Mouse (Mus musculus) C2C12 (cell line): ENCODE measurements around the gene Nr1d1. TPM values are rescaled to one million over a fixed set of nuclear protein-coding genes. Genes with fewer than 3 reads are reported as not detected.
A peak's percentile ranks its signal among the peaks of the same experiment; 100 is the strongest.

Source experiments
- H3K27me3 ChIP-seq: one replicate; pipeline ENCODE4 v1.6.1; 2011; ENCODE audit not compliant: control insufficient read depth, insufficient read depth, insufficient read length
- H3K36me3 ChIP-seq: one replicate; pipeline ENCODE4 v1.6.1; 2011; ENCODE audit not compliant: control insufficient read depth, insufficient read depth
- H3K4me3 ChIP-seq: one replicate; pipeline ENCODE4 v1.5.1; 2011; ENCODE audit warnings: mild to moderate bottlenecking, control low read depth; ENCODE audit not compliant: poor library complexity, insufficient read depth, severe bottlenecking
- H3K79me2 ChIP-seq: one replicate; pipeline ENCODE4 v1.6.1; 2011; ENCODE audit not compliant: control insufficient read depth, insufficient read depth
- H3K79me3 ChIP-seq: one replicate; pipeline ENCODE4 v1.6.1; 2011; ENCODE audit warnings: low read depth, control low read depth
- H3ac ChIP-seq: one replicate; pipeline ENCODE3; 2011; ENCODE audit warnings: low read depth; ENCODE audit not compliant: control insufficient read depth, insufficient read length
- CEBPB ChIP-seq: IDR thresholded peaks from one replicate; pipeline ENCODE4 v1.6.1; 2011; ENCODE audit warnings: low read depth, mild to moderate bottlenecking, control low read depth, moderate library complexity
- CTCF ChIP-seq: IDR thresholded peaks from one replicate; pipeline ENCODE4 v1.5.1; 2011; ENCODE audit not compliant: control insufficient read depth, insufficient read depth, insufficient read length
- FOSL1 ChIP-seq: IDR thresholded peaks from one replicate; pipeline ENCODE4 v1.8.0; 2011; ENCODE audit warnings: mild to moderate bottlenecking, low read length; ENCODE audit not compliant: poor library complexity, insufficient read depth, severe bottlenecking
- MAX ChIP-seq: IDR thresholded peaks from one replicate; pipeline ENCODE4 v1.6.1; 2011; ENCODE audit warnings: mild to moderate bottlenecking, control low read depth
- MYOD1 ChIP-seq: IDR thresholded peaks from one replicate; pipeline ENCODE4 v1.6.1; 2011; ENCODE audit warnings: low read depth; ENCODE audit not compliant: control insufficient read depth, insufficient read length
- MYOG ChIP-seq: IDR thresholded peaks from one replicate; pipeline ENCODE4 v1.6.1; 2011; ENCODE audit not compliant: control insufficient read depth, insufficient read length; ENCODE audit errors: extremely low read depth
- USF1 ChIP-seq: IDR thresholded peaks from one replicate; pipeline ENCODE4 v1.6.1; 2011; ENCODE audit warnings: low read depth, mild to moderate bottlenecking, control low read depth, moderate library complexity
- polyA plus RNA-seq: library from polyadenylated mRNA; unstranded; fragments of >200 nt; fragmentation: generic; extraction: Trizol; gene quantifications from one replicate; pipeline ENCODE4 v1.2.1, GENCODE M21; 2012; ENCODE audit warnings: missing spikeins

Nr1d1 gene
- polyA plus RNA-seq, 1 experiment = 22.3 TPM

GRCm38 (mm10) chr11:98775348-98776051 lies 367 bp upstream of the Nr1d1 start:
- peaks cover 15% of the 10 kb centered on the region for H3K36me3 ChIP-seq
- H3ac ChIP-seq = no peak overlapping the region
- H3K4me3 ChIP-seq = peak overlapping the region; percentile 62
- peaks cover 40% of the 10 kb centered on the region for H3K79me2 ChIP-seq
- TF ChIP-seq CEBPB (no peak), USF1 (peak; percentile 84), MAX (peak; percentile 98), MYOD1 (no peak), MYOG (no peak), FOSL1 (peak; percentile 90), CTCF (no peak)
- H3K79me3 ChIP-seq = peaks cover 12% of the 10 kb centered on the region
- no peaks in the 10 kb centered on the region for H3K27me3 ChIP-seq

- H3K79me2 ChIP-seq = peaks cover 40% of the 10 kb centered on the region
- H3K36me3 ChIP-seq = peaks cover 32% of the 10 kb centered on the region
- TF ChIP-seq MYOG = no peak
- peak; percentile 67 for TF ChIP-seq USF1
- no peak for TF ChIP-seq CTCF
- TF ChIP-seq CEBPB = no peak
- TF ChIP-seq MAX = peak; percentile 95
- TF ChIP-seq MYOD1 = no peak
- TF ChIP-seq FOSL1 = peak; percentile 49
- peak overlapping the region; percentile 62 for H3K4me3 ChIP-seq
- H3K79me3 ChIP-seq = peaks cover 12% of the 10 kb centered on the region
- peak overlapping the region; percentile 69 for H3ac ChIP-seq
- no peaks in the 10 kb centered on the region for H3K27me3 ChIP-seq
Observed at GRCm38 (mm10) chr11:98773635-98774295, 1.4 kb downstream of the Nr1d1 start.

GRCm38 (mm10) chr11:98772667-98773171 lies 2.4 kb downstream of the Nr1d1 start:
- peaks cover 41% of the 10 kb centered on the region for H3K36me3 ChIP-seq

GRCm38 (mm10) chr11:98771844-98772525 lies 3.1 kb downstream of the Nr1d1 start:
- Histone ChIP-seq H3K79me3 (peaks cover 12% of the 10 kb centered on the region), H3ac (no peak overlapping the region), H3K27me3 (no peaks in the 10 kb centered on the region), H3K36me3 (peaks cover 41% of the 10 kb centered on the region), H3K79me2 (peaks cover 34% of the 10 kb centered on the region), H3K4me3 (no peak overlapping the region)
- TF ChIP-seq FOSL1 (no peak), CTCF (no peak), USF1 (no peak), MYOG (no peak), MAX (no peak), MYOD1 (no peak), CEBPB (no peak)

More at GRCm38 (mm10) chr11:98772667-98773171, 2.4 kb downstream of the Nr1d1 start:
- no peaks in the 10 kb centered on the region for H3K27me3 ChIP-seq
- H3K4me3 ChIP-seq = no peak overlapping the region
- peaks cover 12% of the 10 kb centered on the region for H3K79me3 ChIP-seq
- H3ac ChIP-seq = no peak overlapping the region
- peaks cover 40% of the 10 kb centered on the region for H3K79me2 ChIP-seq
- no peak for TF ChIP-seq CEBPB
- no peak for TF ChIP-seq CTCF
- TF ChIP-seq MYOD1 = no peak
- peak; percentile 99 for TF ChIP-seq MAX
- no peak for TF ChIP-seq MYOG
- TF ChIP-seq FOSL1 = no peak
- TF ChIP-seq USF1 = peak; percentile 29

- Histone ChIP-seq H3K27me3 (no peaks in the 10 kb centered on the region), H3ac (no peak overlapping the region), H3K4me3 (no peak overlapping the region), H3K36me3 (peaks cover 41% of the 10 kb centered on the region), H3K79me2 (peaks cover 26% of the 10 kb centered on the region), H3K79me3 (peaks cover 12% of the 10 kb centered on the region)
- TF ChIP-seq FOSL1 (no peak), MYOD1 (no peak), CEBPB (no peak), MAX (no peak), USF1 (no peak), MYOG (no peak), CTCF (no peak)
Observed at GRCm38 (mm10) chr11:98771131-98771530, 4.0 kb downstream of the Nr1d1 start.
